Mouse (Mus musculus): Measurements from ENCODE around the gene Otud7b.

- peak; percentile 71 for TF ChIP-seq POLR2A (IDR thresholded peaks at IDR 0.05; ENCODE audit: control insufficient read depth, low read depth, low read length)
- TF ChIP-seq CTCF (IDR thresholded peaks at IDR 0.05; ENCODE audit: control insufficient read depth, insufficient read depth, insufficient replicate concordance, low read depth, low read length) = peak; percentile 28; the same call in 1 of the 2 replicates
Observed at GRCm38 (mm10) chr3:96197129-96197749, 92.9 kb downstream of the Otud7b start.

Measured in testis, adult 2 months (tissue).